Comparison of ENCODE assay signal across 8 mouse cellular contexts in the genomic region with DNA sequence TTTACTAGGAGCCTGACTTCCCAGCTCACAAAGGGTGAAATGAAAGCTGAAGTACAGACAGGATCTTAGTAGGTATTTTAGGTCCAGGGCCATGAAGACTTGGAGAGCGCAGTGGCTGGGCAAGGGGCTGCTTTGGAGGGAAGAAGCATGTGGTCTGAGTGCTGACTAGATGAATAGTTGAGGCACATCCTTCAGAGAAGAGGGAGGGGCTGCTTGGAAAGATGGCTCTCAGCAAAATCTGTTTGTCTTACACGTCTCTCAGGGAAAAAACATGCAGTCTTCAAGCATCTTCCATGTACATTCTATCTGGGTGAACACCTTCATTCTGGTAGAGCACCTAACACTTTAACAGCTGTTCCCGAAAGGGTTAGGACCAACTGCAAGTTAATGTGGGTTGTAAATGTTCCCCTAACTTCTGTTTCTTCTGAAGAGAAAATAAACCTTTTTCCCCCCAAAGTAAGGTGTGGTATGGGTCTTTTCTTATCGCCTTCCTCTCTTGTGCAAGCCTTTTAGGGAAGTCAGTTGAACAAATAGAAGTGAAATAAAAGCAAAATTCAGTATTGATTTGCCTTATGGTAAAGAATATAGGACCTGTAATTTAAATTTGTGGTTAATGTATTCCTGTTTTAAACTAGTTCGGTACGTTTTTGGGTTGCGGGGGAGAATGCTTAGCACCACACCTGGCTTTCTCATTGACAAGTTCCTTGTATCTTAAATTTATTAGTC. TPM values are rescaled to one million over a fixed set of nuclear protein-coding genes. Genes with fewer than 3 reads are reported as not detected.
DNase-seq lines count a peak whose midpoint lies in the region; ATAC-seq and TF ChIP-seq lines count a peak whose summit lies in the region.

No protein-coding gene starts in this region.

- H3K27me3 ChIP-seq in kidney, postnatal 0 days (ENCODE audit: insufficient read depth, low read length), result no peaks in the 10 kb centered on the region
- no peaks in the 10 kb centered on the region for H3K27me3 ChIP-seq in ES-Bruce4 (ENCODE audit: control insufficient read depth, insufficient read depth, low read length, poor library complexity, severe bottlenecking)
- no peaks in the 10 kb centered on the region for H3K27me3 ChIP-seq in heart, embryonic 13.5 days (replicated peaks)
- no peaks in the 10 kb centered on the region for H3K27me3 ChIP-seq in liver, embryonic 14.5 days (ENCODE audit: control insufficient read depth, insufficient read depth, low read length)

- no peak for DNase-seq in kidney, postnatal 0 days (ENCODE audit: low spot score)
- no peak for DNase-seq in kidney, adult 18-20 months
- no peak for DNase-seq in liver, embryonic 14.5 days (ENCODE audit: low read depth in 3 of 3, low spot score in 3 of 3)
- DNase-seq in cerebellum, adult 18-20 months, result no peak
- DNase-seq in thymus, postnatal 25 days, result no peak
- DNase-seq in gastrocnemius, postnatal 25 days, result no peak

- no peak for TF ChIP-seq POLR2A in ES-Bruce4 (IDR thresholded peaks at IDR 0.05; ENCODE audit: insufficient read depth, low read length)

- ATAC-seq in kidney, postnatal 0 days (replicated peaks; ENCODE audit: low FRiP score, low read depth), result no peak
- ATAC-seq in heart, embryonic 13.5 days (ENCODE audit: extremely low read depth, insufficient number of reproducible peaks, low FRiP score, low TSS enrichment), result no peak
- ATAC-seq in liver, embryonic 14.5 days (ENCODE audit: insufficient read depth), result no peak

- H3K4me1 ChIP-seq in kidney, postnatal 0 days (replicated peaks; ENCODE audit: insufficient read depth, low read length), result peaks cover 43% of the 10 kb centered on the region
- peaks cover 3% of the 10 kb centered on the region for H3K4me1 ChIP-seq in ES-Bruce4 (ENCODE audit: control insufficient read depth, insufficient read depth, low read length)
- peaks cover 78% of the 10 kb centered on the region for H3K4me1 ChIP-seq in heart, embryonic 13.5 days
- H3K4me1 ChIP-seq in liver, embryonic 14.5 days (replicated peaks; ENCODE audit: control insufficient read depth in 2 of 2, insufficient read depth in 2 of 2, low read length in 1 of 2), result peaks cover 63 to 67% of the 10 kb centered on the region in 2 experiments

- WGBS in kidney, postnatal 0 days, result 70% methylated on average over 7 of the region's 7 CpGs
- 69% methylated on average over 7 of the region's 7 CpGs for WGBS in heart, embryonic 13.5 days
- WGBS in liver, embryonic 14.5 days (ENCODE audit: insufficient replicate concordance), result 72% methylated on average over 7 of the region's 7 CpGs

- TF ChIP-seq CTCF in kidney, postnatal 0 days (IDR thresholded peaks at IDR 0.05; ENCODE audit: low read depth), result no peak
- TF ChIP-seq CTCF in ES-Bruce4 (IDR thresholded peaks at IDR 0.05; ENCODE audit: low read depth, low read length), result no peak
- no peak for TF ChIP-seq CTCF in liver, embryonic 14.5 days (IDR thresholded peaks at IDR 0.05; ENCODE audit: low read depth)

- no peak overlapping the region for H3K4me3 ChIP-seq in kidney, postnatal 0 days (replicated peaks; ENCODE audit: low read depth, low read length)
- peak overlapping the region; percentile 44 for H3K4me3 ChIP-seq in ES-Bruce4 (ENCODE audit: low read depth, low read length)
- peak overlapping the region; percentile 80 for H3K4me3 ChIP-seq in heart, embryonic 13.5 days
- peak overlapping the region in 1 of 2 experiments; percentile 13; a peak in 1 of 4 replicates for H3K4me3 ChIP-seq in liver, embryonic 14.5 days (ENCODE audit: insufficient read depth in 1 of 2, low read depth in 2 of 2, low read length in 2 of 2)

- no peak for TF ChIP-seq EP300 in ES-Bruce4 (IDR thresholded peaks at IDR 0.05; ENCODE audit: insufficient read depth, low read depth, low read length)
- no peak for TF ChIP-seq EP300 in liver, embryonic 14.5 days (IDR thresholded peaks at IDR 0.05; ENCODE audit: low read depth)

- H3K9ac ChIP-seq in kidney, postnatal 0 days (ENCODE audit: low read depth, low read length), result no peak overlapping the region
- peak overlapping the region; percentile 98 for H3K9ac ChIP-seq in ES-Bruce4 (ENCODE audit: low read depth, poor library complexity, severe bottlenecking)
- H3K9ac ChIP-seq in heart, embryonic 13.5 days, result peak overlapping the region; percentile 68
- H3K9ac ChIP-seq in liver, embryonic 14.5 days (replicated peaks), result peak overlapping the region; percentile 11

- H3K9me3 ChIP-seq in kidney, postnatal 0 days (replicated peaks; ENCODE audit: low read length), result no peaks in the 10 kb centered on the region
- H3K9me3 ChIP-seq in ES-Bruce4 (replicated peaks; ENCODE audit: control insufficient read depth, insufficient read depth, low read length, poor library complexity, severe bottlenecking), result no peaks in the 10 kb centered on the region
- H3K9me3 ChIP-seq in heart, embryonic 13.5 days, result no peaks in the 10 kb centered on the region
- no peaks in the 10 kb centered on the region for H3K9me3 ChIP-seq in liver, embryonic 14.5 days (ENCODE audit: control insufficient read depth, low read length)

- peak overlapping the region; percentile 13; the same call in 1 of the 2 replicates for H3K27ac ChIP-seq in kidney, postnatal 0 days
- H3K27ac ChIP-seq in ES-Bruce4 (ENCODE audit: insufficient read depth, low read length), result peak overlapping the region; percentile 98
- H3K27ac ChIP-seq in heart, embryonic 13.5 days (replicated peaks), result peak overlapping the region; percentile 97
- peak overlapping the region; percentile 77 for H3K27ac ChIP-seq in liver, embryonic 14.5 days

- peak overlapping the region; percentile 89 for H3K4me2 ChIP-seq in kidney, postnatal 0 days (ENCODE audit: low read length)
- peak overlapping the region; percentile 89 for H3K4me2 ChIP-seq in heart, embryonic 13.5 days
- peak overlapping the region; percentile 98 for H3K4me2 ChIP-seq in liver, embryonic 14.5 days (ENCODE audit: low read depth)

- peaks cover 17% of the 10 kb centered on the region; the same call in 1 of the 2 replicates for H3K36me3 ChIP-seq in kidney, postnatal 0 days (ENCODE audit: insufficient read depth, low read length)
- peaks cover 55% of the 10 kb centered on the region for H3K36me3 ChIP-seq in ES-Bruce4 (ENCODE audit: control insufficient read depth, insufficient read depth, low read length, poor library complexity, severe bottlenecking)
- H3K36me3 ChIP-seq in heart, embryonic 13.5 days, result peaks cover 56% of the 10 kb centered on the region
- peaks cover 54% of the 10 kb centered on the region for H3K36me3 ChIP-seq in liver, embryonic 14.5 days (replicated peaks; ENCODE audit: control insufficient read depth, insufficient read depth, low read depth)

RNA-seq across cellular contexts. Expression of a gene that starts 4.3 kb away (rescaled TPM):
- 60.9 and 70.2 TPM in 2 replicates for polyA plus RNA-seq in kidney, postnatal 0 days (2015; fragmentation: Nextera tagmentation; extraction: Ambion mirVana)
- polyA plus RNA-seq in ES-Bruce4 (2011; ENCODE audit: insufficient read depth, insufficient read length, low read depth, missing spikeins), result 247 and 264 TPM in 2 replicates
- polyA plus RNA-seq in heart, embryonic 13.5 days (2015; fragmentation: Nextera tagmentation; extraction: Ambion mirVana), result 36.0 and 36.2 TPM in 2 replicates
- polyA plus RNA-seq in liver, embryonic 14.5 days (2012; rRNA removed), result 26.6 and 34.6 TPM in 2 replicates
- polyA plus RNA-seq in liver, embryonic 14.5 days (2014; fragmentation: Nextera tagmentation; extraction: Ambion mirVana), result 39.2 and 45.0 TPM in 2 replicates
- 100 to 1,000 TPM; 111 to 133 TPM for total RNA-seq in gastrocnemius, postnatal 25 days (2021)

RNA-seq across cellular contexts. Expression of a gene that starts 24.8 kb away (rescaled TPM):
- polyA plus RNA-seq in kidney, postnatal 0 days (2015; fragmentation: Nextera tagmentation; extraction: Ambion mirVana), result 3.6 TPM in 2 replicates
- 6.9 and 10.1 TPM in 2 replicates for polyA plus RNA-seq in ES-Bruce4 (2011; ENCODE audit: insufficient read depth, insufficient read length, low read depth, missing spikeins)
- 4.8 and 7.3 TPM in 2 replicates for polyA plus RNA-seq in heart, embryonic 13.5 days (2015; fragmentation: Nextera tagmentation; extraction: Ambion mirVana)
- 0.12 and 0.43 TPM in 2 replicates for polyA plus RNA-seq in liver, embryonic 14.5 days (2012; rRNA removed)
- 0.17 and 0.47 TPM in 2 replicates for polyA plus RNA-seq in liver, embryonic 14.5 days (2014; fragmentation: Nextera tagmentation; extraction: Ambion mirVana)
- 10 to 100 TPM; 21.3 to 37.2 TPM for total RNA-seq in gastrocnemius, postnatal 25 days (2021)

RNA-seq across cellular contexts. Expression of a gene that starts 38.1 kb away (rescaled TPM):
- 53.8 and 57.3 TPM in 2 replicates for polyA plus RNA-seq in kidney, postnatal 0 days (2015; fragmentation: Nextera tagmentation; extraction: Ambion mirVana)
- 67.4 and 68.5 TPM in 2 replicates for polyA plus RNA-seq in ES-Bruce4 (2011; ENCODE audit: insufficient read depth, insufficient read length, low read depth, missing spikeins)
- polyA plus RNA-seq in heart, embryonic 13.5 days (2015; fragmentation: Nextera tagmentation; extraction: Ambion mirVana), result 46.5 and 53.1 TPM in 2 replicates
- 10.2 and 14.9 TPM in 2 replicates for polyA plus RNA-seq in liver, embryonic 14.5 days (2012; rRNA removed)
- 26.8 and 27.1 TPM in 2 replicates for polyA plus RNA-seq in liver, embryonic 14.5 days (2014; fragmentation: Nextera tagmentation; extraction: Ambion mirVana)
- total RNA-seq in gastrocnemius, postnatal 25 days (2021), result 10 to 100 TPM; 92.1 to 93.9 TPM

Comparison
In these comparisons a context has a peak if more than half of its experiments do, and no peak if none do; other contexts are left out.
1. H3K27ac ChIP-seq: peak in every context shown above with its lines; median percentile 98 in ES-Bruce4; 97 in heart, embryonic 13.5 days; 77 in liver, embryonic 14.5 days; 13 in kidney, postnatal 0 days.